Mouse (Mus musculus) testis, postnatal 10 days (tissue): ENCODE measurements at regions not wholly inside any gene's neighbourhood (a gene's known extent, or its start where the extent isn't known, plus 50 kb on each side); places are given as distances from the start of the nearest gene placed in this dataset.
"Not testable (repeated sequence)": the region's sequence is repeated elsewhere in the genome, so short reads cannot be mapped to it uniquely, and the experiment has no call there.

Source experiments
- DNase-seq: peaks from one replicate; pipeline ENCODE4 v3.0.0; 2021; ENCODE audit warnings: low spot score

GRCm38 (mm10) chr10:7390239-7391091 lies 83.0 kb downstream of the Ulbp1 start:
- DNase-seq, result peak; percentile 49

- not testable (repeated sequence) for DNase-seq
Measured at GRCm38 (mm10) chr10:7358791-7359190, 114.6 kb downstream of the Ulbp1 start.

- DNase-seq, result not testable (repeated sequence)
Measured at GRCm38 (mm10) chr10:7344290-7344689, 129.1 kb downstream of the Ulbp1 start.

- DNase-seq, result not testable (repeated sequence)
Measured at GRCm38 (mm10) chr10:7343736-7344135, 129.7 kb downstream of the Ulbp1 start.

- peak; percentile 75 for DNase-seq
Measured at GRCm38 (mm10) chr10:7333077-7333747, 121.2 kb upstream of the Cnksr3 start.

- DNase-seq, result no peak
Measured at GRCm38 (mm10) chr10:7328262-7328661, 116.2 kb upstream of the Cnksr3 start.

- DNase-seq, result not testable (repeated sequence)
Measured at GRCm38 (mm10) chr10:7327046-7327445, 115.0 kb upstream of the Cnksr3 start.

GRCm38 (mm10) chr10:7325074-7325473 lies 113.0 kb upstream of the Cnksr3 start:
- no peak for DNase-seq

- no peak for DNase-seq
Measured at GRCm38 (mm10) chr10:7323258-7323657, 111.2 kb upstream of the Cnksr3 start.

- DNase-seq, result no peak
Measured at GRCm38 (mm10) chr10:7309927-7310326, 97.9 kb upstream of the Cnksr3 start.

GRCm38 (mm10) chr10:7305881-7306280 lies 93.8 kb upstream of the Cnksr3 start:
- DNase-seq, result not testable (repeated sequence)

- no peak for DNase-seq
Measured at GRCm38 (mm10) chr10:7298377-7298776, 86.3 kb upstream of the Cnksr3 start.

- no peak for DNase-seq
Measured at GRCm38 (mm10) chr10:7295921-7296320, 83.9 kb upstream of the Cnksr3 start.

GRCm38 (mm10) chr10:7293203-7293602 lies 81.2 kb upstream of the Cnksr3 start:
- DNase-seq, result no peak

GRCm38 (mm10) chr10:7289773-7290411 lies 77.9 kb upstream of the Cnksr3 start:
- DNase-seq, result no peak

GRCm38 (mm10) chr10:7285112-7285905 lies 73.3 kb upstream of the Cnksr3 start:
- DNase-seq, result no peak

GRCm38 (mm10) chr10:7280429-7280828 lies 68.4 kb upstream of the Cnksr3 start:
- DNase-seq, result no peak

GRCm38 (mm10) chr10:7278820-7279219 lies 66.8 kb upstream of the Cnksr3 start:
- DNase-seq, result no peak

GRCm38 (mm10) chr10:7275357-7275756 lies 63.3 kb upstream of the Cnksr3 start:
- no peak for DNase-seq

GRCm38 (mm10) chr10:7274422-7274821 lies 62.4 kb upstream of the Cnksr3 start:
- DNase-seq, result no peak

GRCm38 (mm10) chr10:7271156-7271555 lies 59.1 kb upstream of the Cnksr3 start:
- no peak for DNase-seq
